Mouse (Mus musculus): ENCODE results near the gene Fam129b. TPM values are rescaled to one million over a fixed set of nuclear protein-coding genes. Genes with fewer than 3 reads are reported as not detected.

The Fam129b gene
- polyA plus RNA-seq, 1 experiment from 2014 or later, result 33.9 TPM

DNA sequence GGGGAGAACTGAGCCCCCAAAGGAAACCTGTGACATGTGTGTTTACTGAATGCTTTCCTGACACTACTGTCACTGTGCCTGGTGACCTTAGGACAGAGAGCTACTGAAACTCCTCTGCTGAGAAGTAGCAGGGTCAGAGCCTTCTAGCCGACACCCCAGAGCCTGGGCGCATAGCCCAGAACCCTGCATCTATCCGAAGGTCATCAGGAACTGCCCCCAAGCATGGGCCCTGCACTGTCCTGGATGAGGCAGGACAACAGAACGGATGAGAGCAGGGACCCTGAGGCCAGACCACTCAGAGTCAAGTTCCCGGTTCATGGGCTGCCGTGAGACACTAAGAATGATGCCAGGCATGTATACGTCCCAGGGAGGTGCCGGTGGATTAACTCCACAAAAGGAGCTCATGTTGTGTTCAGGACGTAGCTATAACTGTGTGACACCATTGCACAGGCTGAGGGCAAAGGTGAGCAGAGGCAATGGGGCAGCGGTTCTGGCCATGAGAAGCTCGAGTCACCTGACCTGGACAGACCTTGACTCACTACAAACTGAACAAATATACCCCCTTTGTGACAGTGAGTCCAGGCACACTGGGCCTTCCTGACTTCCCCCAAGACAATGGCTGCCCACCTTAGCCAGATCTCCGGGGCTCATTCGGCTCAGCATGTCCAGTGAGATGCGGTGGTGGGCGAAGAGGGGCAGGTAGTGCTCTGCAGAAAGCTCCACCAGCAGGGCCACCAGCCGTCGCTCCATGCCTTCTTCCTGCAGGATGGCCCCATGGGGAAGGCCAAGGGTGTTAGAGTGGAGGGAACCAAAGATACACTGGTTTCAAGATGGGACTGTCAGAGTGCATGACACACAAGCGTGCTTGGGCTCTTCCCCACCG, 53.3 kb downstream of the Fam129b start:
- H3K9me3 ChIP-seq, result no peaks in the 10 kb centered on the region
- ATAC-seq (ENCODE audit: low FRiP score, low read depth), result no peak
- peaks cover 26% of the 10 kb centered on the region for H3K36me3 ChIP-seq

GRCm38 (mm10) chr2:32931730-32932129, 55.8 kb downstream of the Fam129b start:
- H3K9ac ChIP-seq, result no peak overlapping the region
- H3K9me3 ChIP-seq, result no peaks in the 10 kb centered on the region
- no peak overlapping the region for H3K4me3 ChIP-seq
- no peak overlapping the region for H3K4me2 ChIP-seq
- no peaks in the 10 kb centered on the region for H3K27me3 ChIP-seq
- WGBS, result 79% methylated on average over 7 of the region's 7 CpGs
- peaks cover 31% of the 10 kb centered on the region for H3K36me3 ChIP-seq
- H3K4me1 ChIP-seq (replicated peaks), result no peaks in the 10 kb centered on the region
- ATAC-seq (ENCODE audit: low FRiP score, low read depth), result no peak
- H3K27ac ChIP-seq (replicated peaks), result no peak overlapping the region; the same call in 1 of the 2 replicates

More for the DNA sequence above, 53.3 kb downstream of the Fam129b start:
- H3K4me1 ChIP-seq (replicated peaks), result no peaks in the 10 kb centered on the region
- H3K27ac ChIP-seq (replicated peaks), result no peak overlapping the region
- no peak overlapping the region for H3K4me3 ChIP-seq
- H3K27me3 ChIP-seq, result no peaks in the 10 kb centered on the region
- no peak overlapping the region for H3K4me2 ChIP-seq
- no peak overlapping the region for H3K9ac ChIP-seq
- WGBS, result 87% methylated on average over 19 of the region's 19 CpGs

DNA sequence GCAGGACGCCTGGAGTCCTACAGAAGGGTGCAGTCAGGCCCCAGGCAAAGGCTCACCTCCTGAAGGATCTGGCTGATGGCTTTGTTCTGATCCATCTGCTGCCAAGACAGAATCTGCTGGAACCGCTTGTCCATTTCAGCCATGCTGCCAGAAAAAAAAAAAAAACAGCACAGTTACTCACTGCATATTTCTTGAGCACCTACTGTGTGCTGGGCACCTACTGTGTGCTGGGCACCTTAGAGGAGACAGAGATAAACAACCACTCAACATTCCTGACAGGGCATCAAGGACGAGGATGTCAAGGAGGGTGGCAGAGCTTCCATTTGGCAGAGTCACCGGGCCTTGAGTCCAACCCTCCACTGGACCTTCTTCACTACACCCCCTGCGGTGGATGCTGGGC, 62.8 kb downstream of the Fam129b start:
- H3K4me3 ChIP-seq, result no peak overlapping the region
- H3K4me2 ChIP-seq, result no peak overlapping the region
- H3K4me1 ChIP-seq (replicated peaks), result no peaks in the 10 kb centered on the region
- no peaks in the 10 kb centered on the region for H3K9me3 ChIP-seq
- WGBS, result 95% methylated on average over 5 of the region's 5 CpGs
- no peak for ATAC-seq (ENCODE audit: low FRiP score, low read depth)
- peaks cover 50% of the 10 kb centered on the region for H3K36me3 ChIP-seq
- H3K27me3 ChIP-seq, result no peaks in the 10 kb centered on the region
- H3K27ac ChIP-seq (replicated peaks), result no peak overlapping the region
- H3K9ac ChIP-seq, result no peak overlapping the region

GRCm38 (mm10) chr2:32939418-32939817, 63.5 kb downstream of the Fam129b start:
- Histone ChIP-seq H3K4me1 (replicated peaks) (no peaks in the 10 kb centered on the region), H3K9ac (no peak overlapping the region), H3K27me3 (no peaks in the 10 kb centered on the region), H3K9me3 (no peaks in the 10 kb centered on the region), H3K36me3 (peaks cover 46% of the 10 kb centered on the region), H3K27ac (replicated peaks) (no peak overlapping the region), H3K4me3 (no peak overlapping the region), H3K4me2 (no peak overlapping the region)
- 65% methylated on average over 5 of the region's 5 CpGs for WGBS
- ATAC-seq (ENCODE audit: low FRiP score, low read depth), result no peak

DNA sequence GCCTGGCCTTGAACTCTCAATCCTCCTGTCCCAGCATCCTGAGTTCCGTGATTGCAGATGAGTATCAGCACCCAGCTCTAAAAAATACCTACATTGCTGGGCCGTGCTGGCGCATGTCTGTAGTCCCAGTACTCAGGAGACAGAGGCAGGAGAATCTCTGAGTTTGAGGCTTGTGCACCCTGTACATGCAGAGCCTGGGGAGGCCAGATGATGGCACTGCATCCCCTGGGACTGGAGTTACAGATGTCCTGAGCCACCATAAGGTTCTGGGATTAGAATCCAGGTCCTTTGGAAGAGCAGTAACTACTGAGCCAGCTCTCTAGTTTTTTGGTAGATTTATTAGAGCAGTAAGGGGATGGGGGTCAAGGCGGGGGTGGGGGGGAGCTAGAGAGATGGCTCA, 64.6 kb downstream of the Fam129b start:
- WGBS, result 95% methylated on average over 4 of the region's 4 CpGs
- H3K36me3 ChIP-seq, result peaks cover 53% of the 10 kb centered on the region
- no peak overlapping the region for H3K4me3 ChIP-seq
- no peak overlapping the region for H3K27ac ChIP-seq (replicated peaks)
- H3K9ac ChIP-seq, result no peak overlapping the region
- H3K9me3 ChIP-seq, result no peaks in the 10 kb centered on the region
- no peaks in the 10 kb centered on the region for H3K27me3 ChIP-seq
- H3K4me1 ChIP-seq (replicated peaks), result no peaks in the 10 kb centered on the region
- ATAC-seq (ENCODE audit: low FRiP score, low read depth), result no peak
- no peak overlapping the region for H3K4me2 ChIP-seq

- no peak for ATAC-seq (ENCODE audit: low FRiP score, low read depth)
- 92% methylated on average over 11 of the region's 11 CpGs for WGBS
- Histone ChIP-seq H3K4me2 (no peak overlapping the region), H3K4me1 (replicated peaks) (no peaks in the 10 kb centered on the region), H3K9ac (no peak overlapping the region), H3K27ac (replicated peaks) (no peak overlapping the region), H3K4me3 (no peak overlapping the region), H3K36me3 (peaks cover 38% of the 10 kb centered on the region), H3K27me3 (no peaks in the 10 kb centered on the region), H3K9me3 (no peaks in the 10 kb centered on the region)
Observed at GRCm38 (mm10) chr2:32947454-32947853, 71.5 kb downstream of the Fam129b start.

GRCm38 (mm10) chr2:32954581-32954980, 78.7 kb downstream of the Fam129b start:
- peaks cover 42% of the 10 kb centered on the region for H3K36me3 ChIP-seq

GRCm38 (mm10) chr2:32957344-32957743, 81.4 kb downstream of the Fam129b start:
- H3K4me3 ChIP-seq, result no peak overlapping the region
- H3K4me1 ChIP-seq (replicated peaks), result peaks cover 14% of the 10 kb centered on the region
- H3K27ac ChIP-seq (replicated peaks), result no peak overlapping the region
- no peak for ATAC-seq (ENCODE audit: low FRiP score, low read depth)
- no peak overlapping the region for H3K4me2 ChIP-seq
- 55% methylated on average over 8 of the region's 8 CpGs for WGBS
- no peaks in the 10 kb centered on the region for H3K27me3 ChIP-seq
- no peak overlapping the region for H3K9ac ChIP-seq
- H3K36me3 ChIP-seq, result peaks cover 32% of the 10 kb centered on the region
- H3K9me3 ChIP-seq, result no peaks in the 10 kb centered on the region

More at GRCm38 (mm10) chr2:32954581-32954980, 78.7 kb downstream of the Fam129b start:
- Histone ChIP-seq H3K4me3 (no peak overlapping the region), H3K27me3 (no peaks in the 10 kb centered on the region), H3K9ac (no peak overlapping the region), H3K4me2 (no peak overlapping the region), H3K9me3 (no peaks in the 10 kb centered on the region), H3K4me1 (replicated peaks) (no peaks in the 10 kb centered on the region), H3K27ac (replicated peaks) (no peak overlapping the region)
- 93% methylated on average over 2 of the region's 2 CpGs for WGBS
- no peak for ATAC-seq (ENCODE audit: low FRiP score, low read depth)

GRCm38 (mm10) chr2:32960273-32960672, 84.4 kb downstream of the Fam129b start:
- peaks cover 37% of the 10 kb centered on the region for H3K36me3 ChIP-seq
- no peaks in the 10 kb centered on the region for H3K9me3 ChIP-seq
- WGBS, result 91% methylated on average over 4 of the region's 4 CpGs
- peak overlapping the region; percentile 88 for H3K4me2 ChIP-seq
- H3K4me1 ChIP-seq (replicated peaks), result peaks cover 31% of the 10 kb centered on the region
- peak overlapping the region; percentile 67; the same call in 1 of the 2 replicates for H3K4me3 ChIP-seq
- H3K27me3 ChIP-seq, result no peaks in the 10 kb centered on the region
- no peak overlapping the region for H3K27ac ChIP-seq (replicated peaks)
- H3K9ac ChIP-seq, result peak overlapping the region; percentile 80
- no peak for ATAC-seq (ENCODE audit: low FRiP score, low read depth)

DNA sequence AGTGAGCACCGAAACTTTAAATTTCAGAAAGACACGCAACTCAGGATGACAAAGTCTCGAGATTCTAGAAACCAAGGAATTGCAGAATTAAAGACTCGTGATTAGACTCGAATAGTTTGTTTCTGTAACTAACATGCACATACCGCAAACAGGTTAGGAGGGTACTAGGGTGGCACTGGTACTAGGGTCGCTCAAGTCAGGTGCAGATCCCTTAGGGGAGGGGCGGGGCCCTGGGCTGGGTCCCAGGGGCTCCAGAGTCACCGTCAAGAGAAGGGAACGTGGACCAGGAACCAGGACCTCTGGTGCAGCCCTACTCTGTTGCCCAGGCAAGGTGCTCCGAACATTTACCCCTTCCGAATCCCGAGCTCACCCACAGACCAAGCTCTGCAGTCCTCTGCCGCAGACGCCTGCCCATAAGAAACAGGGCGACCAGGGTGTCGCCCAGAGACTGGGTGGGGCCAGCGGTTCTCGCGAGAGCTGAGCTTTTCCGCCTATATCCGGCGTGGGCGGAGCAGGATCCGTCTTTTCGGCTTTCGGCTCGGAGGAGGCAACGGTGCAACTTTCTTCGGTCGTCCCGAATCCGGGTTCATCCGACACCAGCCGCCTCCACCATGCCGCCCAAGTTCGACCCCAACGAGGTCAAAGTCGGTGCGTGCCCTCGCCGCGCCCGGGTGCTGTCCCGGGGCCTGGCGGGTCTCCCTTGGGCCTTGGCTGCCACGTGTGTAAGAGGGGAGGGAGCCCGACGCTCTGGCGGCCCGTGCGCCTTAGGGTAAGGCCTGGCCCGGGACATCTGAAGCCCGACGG, 85.5 kb downstream of the Fam129b start, which contains the start of the genes Rpl12 and Lrsam1:
TSS of gene Rpl12 (plus strand) at position 368 of the 804 bp plus-strand sequence.
TSS of gene Lrsam1 (minus strand) at position 423 of the 804 bp plus-strand sequence.
- no peaks in the 10 kb centered on the region for H3K27me3 ChIP-seq
- peaks cover 29% of the 10 kb centered on the region for H3K36me3 ChIP-seq
- ATAC-seq (ENCODE audit: low FRiP score, low read depth), result peak; percentile 94
- H3K4me2 ChIP-seq, result peak within 1 kb of the TSS; percentile 88
- no peaks in the 10 kb centered on the region for H3K9me3 ChIP-seq
- H3K27ac ChIP-seq (replicated peaks), result peak within 1 kb of the TSS; percentile 75
- H3K4me1 ChIP-seq (replicated peaks), result peaks cover 38% of the 10 kb centered on the region
- H3K9ac ChIP-seq, result peak within 1 kb of the TSS; percentile 80
- peak within 1 kb of the TSS; percentile 67 for H3K4me3 ChIP-seq
- 3% methylated on average over 55 of the region's 55 CpGs for WGBS

- H3K4me2 ChIP-seq, result peak overlapping the region; percentile 88
- peaks cover 24% of the 10 kb centered on the region for H3K36me3 ChIP-seq
- peak overlapping the region; percentile 80 for H3K9ac ChIP-seq
- H3K4me1 ChIP-seq (replicated peaks), result peaks cover 40% of the 10 kb centered on the region
- peak overlapping the region; percentile 67 for H3K4me3 ChIP-seq
- 1% methylated on average over 33 of the region's 33 CpGs for WGBS
- ATAC-seq (ENCODE audit: low FRiP score, low read depth), result no peak
- H3K27ac ChIP-seq (replicated peaks), result peak overlapping the region; percentile 75
- no peaks in the 10 kb centered on the region for H3K27me3 ChIP-seq
- H3K9me3 ChIP-seq, result no peaks in the 10 kb centered on the region
Observed at GRCm38 (mm10) chr2:32962062-32962874, 86.4 kb downstream of the Fam129b start.
